Mouse (Mus musculus) cerebral cortex, adult 2 months (tissue): ENCODE data around the gene Dtd1.

ENCODE experiments used
- WGBS: fragments of 180-500 bp; shearing (Covaris S2); methylation state at CpG from one replicate; pipeline ENCODE4 v1.1.7; 2018; 5-methylcytosine and 5-hydroxymethylcytosine counted together

The Dtd1 gene

DNA sequence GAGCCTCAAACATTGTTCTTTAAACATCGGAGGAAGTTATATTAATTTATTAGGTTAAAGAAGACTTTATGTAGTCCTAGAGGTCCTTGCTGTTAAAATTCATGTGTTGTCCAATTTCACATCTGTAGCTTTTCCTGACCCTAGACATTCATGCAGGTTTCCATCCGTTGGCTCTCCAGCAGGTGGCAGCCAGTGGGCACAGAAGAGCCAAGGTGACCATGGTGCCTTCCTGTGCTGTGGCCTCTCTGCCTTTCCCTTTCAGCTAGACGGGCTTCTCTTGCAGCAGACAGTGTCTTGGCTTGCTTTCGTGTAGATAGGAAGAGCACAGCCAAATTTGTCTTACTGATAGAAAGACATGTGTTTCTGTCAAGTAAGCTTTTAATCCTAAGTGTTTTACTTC lies 39.0 kb downstream of the Dtd1 start:
- 56% methylated on average over 4 of the region's 4 CpGs for WGBS

DNA sequence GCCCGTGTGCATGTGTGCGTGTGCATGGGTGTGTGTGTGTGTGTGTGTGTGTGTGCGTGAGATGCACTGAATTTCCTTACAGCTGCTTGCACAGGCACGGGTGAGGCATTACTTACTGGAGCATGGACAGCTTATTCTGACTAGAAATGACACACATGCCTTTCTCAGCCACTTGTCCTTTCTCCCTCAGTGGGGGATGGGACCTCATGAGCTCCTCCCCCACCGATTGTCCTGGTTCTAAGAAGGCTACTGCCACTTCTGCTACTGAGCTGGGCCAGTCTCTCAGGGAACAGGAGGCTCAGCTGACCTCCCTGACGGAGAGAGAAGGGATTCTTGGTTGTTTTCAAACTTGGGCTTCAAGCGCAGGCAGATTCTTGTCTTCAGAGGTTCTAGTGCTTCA lies 40.4 kb downstream of the Dtd1 start:
- WGBS = 80% methylated on average over 7 of the region's 7 CpGs

DNA sequence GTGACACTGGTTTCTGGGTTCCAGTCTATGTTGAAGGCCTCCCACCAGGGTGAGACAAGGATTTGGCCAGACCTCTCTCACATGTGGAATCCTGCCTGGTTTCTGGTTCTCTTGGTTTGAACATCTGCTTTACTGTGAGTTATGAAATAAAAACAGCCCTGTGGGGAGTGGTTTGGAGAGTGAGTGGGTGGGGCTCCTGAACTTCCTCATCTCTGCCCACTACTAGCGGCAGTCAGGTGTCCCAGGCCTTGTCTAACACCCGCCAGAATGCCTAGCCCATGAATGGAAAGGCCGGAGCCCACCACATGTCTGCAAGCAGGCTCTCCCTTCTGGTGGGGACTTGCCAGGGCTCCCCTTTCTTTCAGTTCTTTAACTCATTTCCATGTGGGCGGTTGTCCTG lies 42.3 kb downstream of the Dtd1 start:
- 76% methylated on average over 4 of the region's 4 CpGs for WGBS

- WGBS = 74% methylated on average over 10 of the region's 10 CpGs
These were observed 46.7 kb downstream of the Dtd1 start for GRCm38 (mm10) chr2:144646360-144646759.

DNA sequence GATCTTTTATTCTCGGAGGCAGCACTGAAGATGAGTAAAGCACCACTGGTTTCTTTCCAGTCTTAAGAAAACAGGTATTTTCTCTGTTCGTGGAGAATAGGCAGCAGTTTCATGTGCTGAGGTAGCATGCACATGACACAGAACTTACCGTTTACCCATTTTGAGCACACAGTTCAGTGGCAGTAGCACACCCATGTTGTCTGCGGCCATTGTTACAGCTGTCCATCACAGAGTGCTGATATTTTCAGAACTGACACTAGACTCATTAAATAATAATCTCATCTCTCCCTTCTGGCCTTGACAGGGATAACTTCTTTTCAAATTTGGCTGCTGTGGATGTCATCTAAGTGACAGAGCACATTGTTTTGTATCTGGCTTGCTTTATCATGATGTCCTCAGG lies 47.5 kb downstream of the Dtd1 start:
- WGBS = 84% methylated on average over 4 of the region's 4 CpGs

DNA sequence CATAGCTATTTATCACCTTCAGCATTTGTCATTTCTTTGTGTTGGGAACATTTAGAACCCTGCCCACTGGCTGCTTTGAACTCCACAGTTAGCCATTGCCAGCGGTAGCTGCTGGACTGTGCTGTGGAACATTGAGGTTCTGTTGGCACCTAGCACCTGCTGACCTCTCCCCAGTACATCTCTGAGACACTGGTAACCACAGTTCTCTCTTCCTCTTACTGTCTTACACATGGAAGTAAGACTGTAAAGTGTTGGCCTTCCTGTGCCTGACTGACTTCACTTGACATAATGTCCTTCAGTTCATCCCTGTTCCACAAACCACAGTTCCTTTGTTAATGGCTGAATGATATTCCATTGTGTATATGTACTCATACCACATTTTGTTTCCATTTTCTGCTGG lies 50.3 kb downstream of the Dtd1 start:
- WGBS = 94% methylated on average over 1 of the region's 1 CpGs

DNA sequence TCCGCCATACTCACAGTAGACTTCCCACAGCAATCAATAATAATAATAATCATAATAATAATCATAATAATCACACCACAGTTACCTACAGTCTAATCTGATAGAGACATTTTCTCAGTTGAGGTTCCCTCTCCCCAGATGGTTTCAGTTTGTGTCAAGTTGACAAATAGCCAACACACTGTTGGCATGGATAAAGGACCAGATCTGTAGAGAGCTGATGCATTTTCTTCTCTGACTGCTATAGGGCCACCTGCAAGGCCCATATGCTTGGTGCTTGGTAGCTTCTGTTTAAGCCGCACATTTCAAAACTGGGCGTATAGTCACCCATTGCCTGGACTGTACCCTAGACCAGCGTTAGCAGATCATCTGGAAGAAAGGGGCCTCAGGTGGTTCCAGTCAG lies 53.1 kb downstream of the Dtd1 start:
- WGBS = 95% methylated on average over 4 of the region's 4 CpGs

- WGBS = 51% methylated on average over 3 of the region's 3 CpGs
These were observed 55.6 kb downstream of the Dtd1 start for GRCm38 (mm10) chr2:144655307-144655706.

DNA sequence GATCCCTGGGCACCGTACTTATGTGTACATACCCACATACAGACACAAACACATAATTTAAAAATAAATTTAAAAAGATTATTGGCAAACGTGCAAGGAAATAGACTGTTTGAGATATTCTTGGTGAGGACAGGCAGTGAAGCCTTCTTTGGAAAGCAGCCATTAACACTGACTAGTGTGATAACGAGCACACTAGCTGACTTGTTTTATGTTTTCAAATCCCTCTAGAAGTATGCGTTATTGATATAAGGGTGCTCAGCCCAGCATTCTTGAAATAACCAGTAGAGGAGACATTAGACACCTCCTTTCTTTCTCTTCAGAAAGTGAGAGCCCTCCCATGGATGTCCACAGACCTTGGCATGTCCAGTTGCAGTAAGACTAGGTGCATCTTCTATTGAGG lies 68.8 kb downstream of the Dtd1 start:
- 49% methylated on average over 4 of the region's 4 CpGs for WGBS

DNA sequence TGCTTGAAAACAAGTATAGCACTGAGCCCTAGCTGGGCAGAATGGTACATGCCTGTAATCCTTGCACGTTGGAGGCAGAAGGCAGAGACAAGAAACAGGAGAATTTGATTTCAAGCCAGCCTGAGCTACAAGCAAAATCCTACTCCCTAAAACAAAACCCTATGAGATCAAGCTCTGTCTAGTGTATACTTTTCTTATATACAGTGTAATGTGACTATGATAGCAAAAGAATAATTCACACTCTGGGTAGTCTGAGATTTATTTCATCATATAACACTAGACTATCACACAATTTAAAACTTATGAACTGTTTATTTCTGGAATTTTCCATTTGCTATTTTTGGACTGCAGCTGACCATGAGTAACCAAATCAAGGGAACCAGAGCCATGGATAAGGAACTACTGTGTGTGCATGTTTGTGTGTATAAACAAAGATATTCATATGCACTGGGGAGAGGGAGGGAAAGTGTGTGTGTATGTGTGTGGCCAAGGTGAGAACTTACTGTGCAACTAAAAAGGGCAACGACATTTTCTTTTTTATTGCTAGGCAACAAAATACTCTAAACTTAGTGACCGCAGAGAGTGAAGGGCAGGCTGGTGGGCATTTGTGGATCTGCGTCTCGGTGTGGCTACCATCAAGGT lies 70.7 kb downstream of the Dtd1 start:
- WGBS = 85% methylated on average over 5 of the region's 5 CpGs

GRCm38 (mm10) chr2:144672397-144672796 lies 72.7 kb downstream of the Dtd1 start:
- 83% methylated on average over 5 of the region's 5 CpGs for WGBS

- 60% methylated on average over 13 of the region's 13 CpGs for WGBS
These were observed 77.0 kb downstream of the Dtd1 start for GRCm38 (mm10) chr2:144676546-144677228.

DNA sequence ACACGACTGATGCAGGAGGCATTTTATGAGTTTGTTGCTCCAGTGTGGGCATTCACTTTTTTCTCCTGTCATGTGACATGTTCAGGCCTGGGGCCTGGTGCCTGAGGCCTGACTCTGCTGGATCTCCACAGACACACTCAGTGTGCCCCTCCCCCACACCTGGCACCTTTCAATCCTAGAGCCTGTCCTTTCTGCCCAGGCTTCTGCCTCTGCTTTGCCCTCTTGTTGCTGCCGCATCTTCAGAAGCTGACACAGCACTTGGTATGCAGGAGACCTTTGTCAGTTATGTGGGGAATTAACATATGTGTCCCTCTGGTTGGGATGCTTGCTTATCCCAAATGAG lies 77.5 kb downstream of the Dtd1 start:
- 70% methylated on average over 2 of the region's 2 CpGs for WGBS

DNA sequence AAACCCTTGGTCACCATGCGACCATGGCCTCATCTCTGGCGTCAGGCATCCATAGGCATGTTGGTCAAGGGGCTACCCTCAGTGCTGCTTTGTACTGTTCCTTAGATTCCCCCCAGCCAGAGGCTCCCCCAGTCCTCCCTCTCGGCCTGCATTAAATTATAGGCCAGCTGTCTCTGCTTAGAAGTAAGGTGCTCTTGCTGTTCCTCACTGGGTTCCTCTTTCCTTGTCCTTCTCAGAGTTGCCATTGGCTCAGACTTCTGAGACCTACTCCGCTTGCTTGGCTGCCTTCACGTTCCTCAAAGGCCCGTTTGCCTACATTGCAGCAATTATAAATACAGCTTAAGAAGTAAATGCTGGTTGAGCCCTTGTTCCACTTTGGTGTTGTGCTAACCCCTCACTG lies 79.1 kb downstream of the Dtd1 start:
- WGBS = 77% methylated on average over 6 of the region's 6 CpGs

GRCm38 (mm10) chr2:144679394-144679793 lies 79.7 kb downstream of the Dtd1 start:
- 78% methylated on average over 3 of the region's 3 CpGs for WGBS

DNA sequence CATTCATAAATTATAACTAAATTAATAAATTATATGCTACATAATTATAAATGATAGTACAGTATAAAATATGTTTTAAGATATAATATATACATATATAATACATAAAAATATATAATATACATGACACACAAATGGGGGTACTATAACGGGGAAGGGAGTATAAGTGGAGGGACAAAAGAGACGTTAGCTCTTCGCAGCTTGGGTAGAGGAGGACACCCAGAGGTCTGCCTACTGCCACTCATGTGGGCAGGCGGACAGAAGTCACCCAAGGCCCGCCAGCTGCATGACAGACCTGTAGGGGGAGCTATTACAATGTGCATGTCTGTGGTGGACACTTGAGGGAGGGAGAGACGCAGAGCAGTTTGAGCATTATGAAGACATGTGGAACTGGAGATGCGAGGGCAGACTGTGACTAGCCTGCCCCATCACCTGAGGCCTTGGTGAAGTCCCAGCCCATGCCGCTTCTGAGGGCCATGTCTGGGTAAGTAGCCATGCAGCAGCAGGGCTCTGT lies 92.6 kb downstream of the Dtd1 start:
- WGBS = 87% methylated on average over 8 of the region's 8 CpGs

DNA sequence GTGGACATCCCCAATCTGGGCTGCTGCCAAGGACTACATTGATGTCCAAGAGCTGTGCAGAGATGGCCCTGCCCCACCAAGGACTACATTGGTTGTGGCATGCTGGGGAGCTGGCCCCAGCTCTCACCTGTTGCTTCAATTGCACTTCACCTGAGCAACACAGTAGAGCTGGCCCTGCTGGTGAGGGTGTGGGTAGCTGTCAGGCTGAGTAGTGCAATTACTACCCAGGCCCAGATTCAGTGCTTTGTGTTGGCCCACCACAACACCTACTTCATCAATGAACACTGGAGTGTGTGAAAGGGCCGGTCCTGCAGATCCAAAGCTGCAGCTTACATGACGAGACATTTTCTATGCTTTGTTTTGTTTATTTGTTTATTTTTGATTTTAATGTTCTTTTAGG lies 93.1 kb downstream of the Dtd1 start:
- 90% methylated on average over 2 of the region's 2 CpGs for WGBS

DNA sequence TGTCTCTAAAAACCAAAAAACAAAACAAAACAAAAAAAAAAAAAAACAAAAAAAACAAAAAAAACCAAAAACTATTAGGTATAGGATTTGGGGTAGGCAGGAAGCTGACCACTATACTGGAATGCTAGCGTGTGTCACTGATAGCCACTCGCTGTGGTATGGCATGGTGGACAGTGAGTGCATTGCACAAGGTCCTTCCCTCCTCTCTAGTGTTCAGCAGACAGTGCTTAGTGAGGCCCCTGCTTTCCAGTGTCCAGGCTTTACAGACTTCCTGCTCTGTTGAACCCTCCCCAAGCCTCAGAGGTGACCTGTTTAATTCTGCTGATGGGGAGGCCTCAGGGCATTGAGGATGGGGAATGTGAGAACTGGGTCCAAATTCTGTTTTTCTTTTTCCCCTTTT lies 95.2 kb downstream of the Dtd1 start:
- WGBS = 90% methylated on average over 2 of the region's 2 CpGs

DNA sequence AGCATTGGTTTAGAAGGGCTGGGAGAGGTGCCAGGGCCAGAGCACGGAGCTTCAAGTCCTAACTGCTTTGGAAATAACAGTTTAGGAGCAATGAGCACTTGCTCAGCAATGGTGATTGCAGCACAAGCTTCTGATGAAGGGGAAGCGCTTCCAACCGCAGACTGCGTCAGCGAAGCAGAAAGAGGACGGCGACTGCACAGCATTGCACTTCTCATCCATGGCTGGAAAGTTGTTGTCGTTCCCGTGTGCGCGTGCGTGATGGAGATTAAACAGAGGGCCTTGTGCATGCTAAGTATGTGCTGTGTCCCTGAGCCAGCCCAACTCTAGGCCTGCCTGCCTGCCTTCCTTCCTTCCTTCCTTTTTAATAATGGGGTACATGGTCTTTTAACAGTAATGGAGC lies 98.3 kb downstream of the Dtd1 start:
- WGBS = 89% methylated on average over 12 of the region's 12 CpGs

- WGBS = 84% methylated on average over 11 of the region's 11 CpGs
These were observed 100.9 kb downstream of the Dtd1 start for GRCm38 (mm10) chr2:144700608-144701007.

DNA sequence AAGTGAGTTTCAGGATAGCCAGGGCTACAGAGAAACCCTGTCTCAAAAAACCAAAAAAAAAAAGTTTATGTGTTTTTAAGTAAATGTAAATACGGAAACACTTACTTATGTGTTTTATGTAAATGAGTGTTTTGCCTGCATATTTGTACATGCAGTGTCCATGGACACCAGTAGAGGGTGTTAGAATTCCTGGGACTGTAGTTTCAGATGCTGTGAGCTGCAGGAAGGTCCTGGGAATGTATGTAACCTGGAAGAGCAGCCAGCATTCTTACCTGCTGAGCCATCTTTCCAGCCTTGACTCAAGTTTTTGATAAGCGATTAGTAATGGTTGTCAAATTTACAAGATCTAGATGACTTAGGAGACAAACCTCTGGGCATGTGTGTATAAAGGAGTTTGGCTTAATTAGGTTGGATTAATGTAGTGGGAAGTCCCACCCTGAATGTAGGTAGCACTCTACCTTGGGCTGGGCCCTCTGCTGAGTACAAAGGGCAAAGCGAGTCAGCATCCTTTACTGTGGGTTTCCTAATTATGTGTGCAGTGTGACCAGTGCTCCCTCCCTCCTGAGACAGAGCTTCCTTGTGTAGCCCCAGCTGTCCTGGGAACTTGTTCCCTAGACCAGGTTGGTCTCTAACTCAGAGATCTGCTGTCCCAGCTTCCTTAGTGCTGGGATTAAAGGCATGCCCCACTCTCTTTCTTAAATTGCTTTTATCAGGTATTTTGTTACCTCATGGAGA lies 101.9 kb downstream of the Dtd1 start:
- 95% methylated on average over 3 of the region's 3 CpGs for WGBS

GRCm38 (mm10) chr2:144709285-144709684 lies 109.6 kb downstream of the Dtd1 start:
- 76% methylated on average over 1 of the region's 1 CpGs for WGBS

DNA sequence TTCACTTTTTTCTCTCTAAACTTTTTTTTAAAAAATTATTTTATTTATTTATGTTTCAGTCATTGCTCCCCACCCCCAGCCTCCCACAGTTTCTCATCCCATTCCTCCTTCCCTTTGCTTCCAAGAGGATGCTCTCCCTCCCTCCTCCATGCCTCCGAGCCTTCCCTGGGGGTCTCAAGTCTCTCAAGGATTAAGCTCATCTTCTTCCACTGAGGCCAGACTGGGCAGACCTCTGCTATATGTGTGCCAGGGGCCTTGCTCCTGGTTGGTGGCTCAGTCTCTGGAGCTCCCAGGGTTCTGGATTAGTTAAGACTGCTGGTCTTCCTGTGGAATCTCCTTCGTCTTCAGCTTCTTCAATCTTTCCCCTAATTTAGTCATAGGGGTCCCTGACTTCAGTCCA lies 110.0 kb downstream of the Dtd1 start:
- 87% methylated on average over 2 of the region's 2 CpGs for WGBS
